Mouse (Mus musculus) urinary bladder, postnatal 0 days (tissue): Measurements from ENCODE around the gene A730049H05Rik. TPM values are rescaled to one million over a fixed set of nuclear protein-coding genes. Genes with fewer than 3 reads are reported as not detected.

Source experiments
- polyA plus RNA-seq: library from polyadenylated mRNA; unstranded; fragments of >200 nt; fragmentation: Nextera tagmentation; extraction: Ambion mirVana; gene quantifications from 2 replicates; pipeline ENCODE4 v1.2.1, GENCODE M21; 2015

Gene A730049H05Rik
- 0.45 and 0.65 TPM in 2 replicates for polyA plus RNA-seq

DNA sequence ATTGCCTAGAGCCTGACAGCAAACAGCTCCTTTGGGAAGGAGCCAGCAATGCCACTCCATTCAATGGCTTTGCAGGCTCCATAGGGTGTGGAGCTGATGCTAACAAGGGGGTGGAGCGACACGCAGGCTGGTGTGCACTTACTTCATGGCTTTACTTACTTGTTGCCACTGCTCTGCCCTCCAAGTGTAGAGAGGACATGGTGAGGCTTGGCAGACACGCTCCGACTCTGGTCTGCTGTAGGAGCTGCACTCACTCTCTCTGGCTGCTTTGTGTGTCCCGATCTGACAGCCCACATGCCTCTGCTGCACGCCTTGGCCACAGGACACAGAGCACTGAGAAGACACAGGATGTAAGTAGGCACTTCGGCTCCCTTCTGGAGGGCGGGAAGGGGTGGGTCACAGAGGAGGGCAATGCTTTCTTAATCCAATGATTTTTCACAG is at the start of gene A730049H05Rik:
Gene A730049H05Rik, plus strand, starts transcription at position 168 of the 441 bp plus-strand sequence.

DNA sequence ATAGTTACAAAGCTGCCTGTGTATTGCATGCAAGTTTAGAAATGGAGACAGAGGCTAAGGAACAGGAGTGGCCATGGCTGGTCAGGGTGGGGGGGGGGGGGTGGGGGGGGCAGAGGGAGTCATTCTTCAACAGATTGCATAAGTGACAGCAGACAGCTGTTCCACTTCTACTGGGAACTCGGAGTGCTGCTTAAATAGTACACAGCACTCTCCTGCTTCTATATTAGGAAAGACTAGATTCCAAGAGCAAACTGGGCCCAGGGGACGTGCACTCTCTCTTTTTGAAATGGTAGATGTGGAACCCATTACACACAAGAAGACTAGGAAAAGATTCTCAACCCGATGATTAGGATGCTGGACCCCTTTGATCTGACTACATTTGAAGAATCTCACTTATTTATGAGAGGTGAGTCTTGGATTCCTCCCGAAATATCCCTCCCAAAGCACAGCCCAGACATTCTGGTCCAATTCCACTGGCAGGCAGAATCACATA is 52.9 kb downstream of the A730049H05Rik start, which contains the start of gene Gm15737:
Gene Gm15737, plus strand, starts transcription at position 269 of the 493 bp plus-strand sequence.

Other genes starting within 250 kb of the A730049H05Rik start
- 7.4 and 8.2 TPM in 2 replicates for gene Prickle2, start 110.3 kb upstream of the A730049H05Rik start, polyA plus RNA-seq
- gene Gm15737, start 52.9 kb downstream of the A730049H05Rik start, polyA plus RNA-seq: 0.16 and 0.24 TPM in 2 replicates
- gene Adamts9, start 127.0 kb downstream of the A730049H05Rik start, polyA plus RNA-seq: 5.7 and 7.1 TPM in 2 replicates